Mouse (Mus musculus): ENCODE measurements at regions not wholly inside any gene's neighbourhood (a gene's known extent, or its start where the extent isn't known, plus 50 kb on each side); places are given as distances from the start of the nearest gene placed in this dataset.

GRCm38 (mm10) chr17:3248875-3249274, 77.5 kb upstream of the Tiam2 start:
- DNase-seq (ENCODE audit: low read depth, low spot score) = peak; percentile 80

- no peak for DNase-seq (ENCODE audit: low read depth, low spot score)
These were observed 77.1 kb upstream of the Tiam2 start for GRCm38 (mm10) chr17:3249320-3249719.

- DNase-seq (ENCODE audit: low read depth, low spot score) = peak; percentile 76
These were observed 75.2 kb upstream of the Tiam2 start for GRCm38 (mm10) chr17:3251176-3251575.

- DNase-seq (ENCODE audit: low read depth, low spot score) = no peak
These were observed 74.4 kb upstream of the Tiam2 start for GRCm38 (mm10) chr17:3251966-3252365.

- peak; percentile 78 for DNase-seq (ENCODE audit: low read depth, low spot score)
These were observed 72.7 kb upstream of the Tiam2 start for GRCm38 (mm10) chr17:3253508-3254176.

- DNase-seq (ENCODE audit: low read depth, low spot score) = no peak
These were observed 69.6 kb upstream of the Tiam2 start for GRCm38 (mm10) chr17:3256765-3257164.

GRCm38 (mm10) chr17:3258811-3259510, 67.4 kb upstream of the Tiam2 start:
- no peak for DNase-seq (ENCODE audit: low read depth, low spot score)

GRCm38 (mm10) chr17:3260796-3261195, 65.6 kb upstream of the Tiam2 start:
- no peak for DNase-seq (ENCODE audit: low read depth, low spot score)

- peak; percentile 90 for DNase-seq (ENCODE audit: low read depth, low spot score)
These were observed 53.0 kb upstream of the Tiam2 start for GRCm38 (mm10) chr17:3273108-3274091.

GRCm38 (mm10) chr17:3274449-3275285, 51.7 kb upstream of the Tiam2 start:
- DNase-seq (ENCODE audit: low read depth, low spot score) = no peak
